Mouse (Mus musculus): ENCODE measurements around the gene Parva.
A peak's percentile ranks its signal among the peaks of the same experiment; 100 is the strongest.

The Parva gene

GRCm38 (mm10) chr7:112423438-112423837, 3.9 kb upstream of the Parva start:
- DNase-seq (ENCODE audit: low spot score in 2 of 2) = no peak

- no peak for DNase-seq (ENCODE audit: low spot score in 2 of 2)
Observed at GRCm38 (mm10) chr7:112426811-112427210, 494 bp upstream of the Parva start.

DNA sequence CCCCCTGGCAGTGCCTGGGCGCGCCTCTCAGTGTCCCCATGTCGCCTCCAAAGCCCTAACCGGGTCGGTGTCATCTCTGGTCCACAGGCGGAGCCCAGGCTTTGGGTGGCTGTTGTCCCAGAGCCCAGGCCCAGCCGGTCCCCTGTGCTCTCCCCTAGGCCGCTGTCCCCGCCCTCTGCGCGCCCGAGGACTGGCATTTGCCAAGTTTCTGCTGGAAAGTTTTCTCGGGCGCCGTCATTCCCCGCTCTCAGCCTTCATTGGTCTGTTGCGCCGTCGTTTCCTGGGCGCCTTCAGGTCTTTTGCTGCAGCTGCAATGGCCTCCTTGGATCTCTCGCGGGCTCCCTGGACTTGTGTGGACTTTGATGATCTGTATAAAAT, 842 bp downstream of the Parva start:
- DNase-seq (ENCODE audit: low spot score in 2 of 2) = peak; percentile 82 to 91

GRCm38 (mm10) chr7:112439846-112440245, 12.5 kb downstream of the Parva start:
- DNase-seq (ENCODE audit: low spot score in 2 of 2) = no peak

GRCm38 (mm10) chr7:112444152-112444984, 17.1 kb downstream of the Parva start:
- DNase-seq (ENCODE audit: low spot score in 2 of 2) = peak in 1 of 2 experiments; percentile 17

GRCm38 (mm10) chr7:112444985-112445367, 17.7 kb downstream of the Parva start:
- no peak for DNase-seq (ENCODE audit: low spot score in 2 of 2)

GRCm38 (mm10) chr7:112446498-112446897, 19.2 kb downstream of the Parva start:
- no peak for DNase-seq (ENCODE audit: low spot score in 2 of 2)

- DNase-seq (ENCODE audit: low spot score in 2 of 2) = no peak
Observed at GRCm38 (mm10) chr7:112449954-112450700, 22.8 kb downstream of the Parva start.

- DNase-seq (ENCODE audit: low spot score in 2 of 2) = no peak
Observed at GRCm38 (mm10) chr7:112452471-112452870, 25.2 kb downstream of the Parva start.

- DNase-seq (ENCODE audit: low spot score in 2 of 2) = no peak
Observed at GRCm38 (mm10) chr7:112453805-112454214, 26.5 kb downstream of the Parva start.

- DNase-seq (ENCODE audit: low spot score in 2 of 2) = no peak
Observed at GRCm38 (mm10) chr7:112454380-112454779, 27.1 kb downstream of the Parva start.

- DNase-seq (ENCODE audit: low spot score in 2 of 2) = no peak
Observed at GRCm38 (mm10) chr7:112454951-112455350, 27.6 kb downstream of the Parva start.

- DNase-seq (ENCODE audit: low spot score in 2 of 2) = no peak
Observed at GRCm38 (mm10) chr7:112455566-112456110, 28.3 kb downstream of the Parva start.

GRCm38 (mm10) chr7:112457373-112457772, 30.1 kb downstream of the Parva start:
- DNase-seq (ENCODE audit: low spot score in 2 of 2) = no peak

DNA sequence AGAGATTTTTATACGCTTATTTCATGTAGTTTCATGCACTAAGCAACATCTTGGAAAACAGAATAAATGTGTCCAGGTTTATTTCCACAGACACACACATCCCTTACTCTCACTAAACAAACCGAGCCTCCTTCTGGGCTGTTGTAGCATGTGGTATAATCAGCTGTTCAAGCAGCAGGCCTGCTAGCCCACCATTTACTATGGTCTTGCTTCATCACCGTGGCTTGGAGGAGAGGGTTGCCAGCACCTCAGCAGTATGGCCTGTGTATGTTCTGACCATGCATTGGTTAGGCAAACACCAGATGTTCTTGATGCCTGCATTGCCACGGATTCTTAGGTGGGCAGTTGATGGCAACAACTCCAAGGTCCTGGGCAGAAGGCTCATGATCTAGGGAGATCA, 30.6 kb downstream of the Parva start:
- DNase-seq (ENCODE audit: low spot score in 2 of 2) = no peak

DNA sequence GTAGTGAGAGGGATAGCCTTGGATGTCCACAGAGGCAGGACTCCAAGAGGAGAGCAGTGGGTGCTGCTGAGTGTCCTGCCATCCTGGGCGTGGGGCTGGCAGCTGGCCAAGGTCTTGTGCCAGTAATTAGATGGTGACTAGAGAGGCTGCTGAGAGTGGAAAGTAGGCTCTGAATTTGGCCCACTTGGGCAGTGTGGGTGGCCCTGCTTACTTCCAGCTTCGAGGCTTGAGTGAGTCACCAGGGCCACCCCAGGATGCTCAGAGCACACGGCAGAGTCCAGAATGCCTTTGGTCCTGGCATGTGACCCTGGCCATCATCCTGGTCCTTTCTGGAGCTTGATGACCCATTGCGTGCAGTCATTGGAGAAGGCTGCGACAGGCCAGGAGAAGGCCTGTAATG, 31.1 kb downstream of the Parva start:
- peak in 1 of 2 experiments; percentile 28 for DNase-seq (ENCODE audit: low spot score in 2 of 2)

DNA sequence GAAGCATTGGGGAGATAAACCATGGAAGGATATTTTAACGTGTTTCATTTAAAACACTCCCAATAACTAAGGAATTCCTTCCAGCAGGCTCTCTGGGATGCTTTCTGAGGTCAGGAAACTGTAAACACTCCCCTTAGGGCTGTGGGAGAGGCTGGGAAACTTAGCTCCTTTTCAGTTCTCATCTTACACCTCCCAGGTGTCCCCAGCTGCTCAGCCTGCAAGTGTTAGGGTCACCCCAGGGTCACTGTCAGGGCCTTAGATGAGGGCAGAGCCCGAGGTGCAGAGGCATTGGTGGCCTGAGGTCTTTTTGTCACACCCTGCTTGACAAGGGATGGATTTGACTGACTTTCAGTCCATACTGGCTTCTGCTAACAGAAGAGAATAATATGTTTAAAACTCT, 35.8 kb downstream of the Parva start:
- no peak for DNase-seq (ENCODE audit: low spot score in 2 of 2)

- DNase-seq (ENCODE audit: low spot score in 2 of 2) = peak in 1 of 2 experiments; percentile 49
Observed at GRCm38 (mm10) chr7:112465920-112466319, 38.6 kb downstream of the Parva start.

DNA sequence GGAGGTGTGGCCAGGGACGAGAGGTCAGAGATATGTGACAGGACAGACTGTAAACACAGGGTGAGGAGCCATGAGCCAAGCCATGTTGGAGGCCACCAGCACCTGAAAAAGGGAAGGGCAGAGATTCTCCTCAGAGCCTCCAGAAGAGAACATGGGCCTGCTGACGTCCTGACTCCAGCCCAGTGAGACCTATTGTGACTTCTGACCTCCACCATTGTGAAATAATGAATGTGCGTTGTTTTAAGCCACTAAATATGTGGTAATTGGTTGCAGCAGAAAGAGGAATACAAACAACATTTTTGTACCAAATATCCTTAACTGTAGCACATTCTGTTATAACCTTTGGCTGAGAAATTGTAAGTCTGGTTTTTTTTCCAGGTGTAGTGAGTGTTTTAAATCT, 39.5 kb downstream of the Parva start:
- no peak for DNase-seq (ENCODE audit: low spot score in 2 of 2)

DNA sequence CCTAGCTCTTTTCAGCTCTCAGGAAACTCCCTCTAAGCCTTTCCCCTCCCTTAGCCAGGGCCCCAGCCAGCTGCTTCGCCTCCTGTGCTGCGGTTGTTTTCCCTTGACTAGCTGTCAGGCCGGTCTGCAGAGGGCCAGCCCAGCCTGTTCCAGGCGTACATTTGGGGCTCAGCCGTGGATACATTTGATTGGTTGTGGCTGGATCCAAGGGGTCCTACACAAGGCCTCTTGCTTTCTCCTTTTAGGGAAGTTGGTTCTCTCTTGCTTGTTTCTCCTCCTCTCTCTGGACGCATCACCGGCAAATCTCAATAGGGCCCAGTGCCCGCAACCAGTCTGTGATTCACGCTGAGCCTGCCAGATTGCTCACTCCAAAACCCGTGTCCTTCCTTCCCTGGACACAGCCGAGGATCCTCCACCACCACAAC, 40.4 kb downstream of the Parva start:
- DNase-seq (ENCODE audit: low spot score in 2 of 2) = peak; percentile 72 to 83

DNA sequence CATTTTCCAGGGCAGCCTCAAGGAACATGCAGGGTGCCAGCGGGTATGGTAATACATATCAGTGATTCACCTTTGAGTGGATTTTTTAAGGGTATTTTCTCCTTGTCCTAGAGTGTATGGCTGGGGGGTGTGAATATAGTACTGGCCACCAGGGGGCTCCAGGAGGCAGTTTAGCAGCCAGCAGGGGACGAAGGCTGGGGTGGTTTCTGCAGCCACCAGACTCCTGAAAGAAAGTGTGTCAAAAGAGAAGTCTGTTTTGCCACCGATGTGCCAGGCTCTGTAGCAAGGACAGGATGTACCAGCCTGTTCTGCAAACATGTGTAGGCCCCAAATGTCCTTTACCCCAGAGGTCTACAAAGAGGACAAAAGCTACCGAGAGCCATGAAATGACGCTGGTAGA, 42.5 kb downstream of the Parva start:
- peak; percentile 79 to 87 for DNase-seq (ENCODE audit: low spot score in 2 of 2)

DNA sequence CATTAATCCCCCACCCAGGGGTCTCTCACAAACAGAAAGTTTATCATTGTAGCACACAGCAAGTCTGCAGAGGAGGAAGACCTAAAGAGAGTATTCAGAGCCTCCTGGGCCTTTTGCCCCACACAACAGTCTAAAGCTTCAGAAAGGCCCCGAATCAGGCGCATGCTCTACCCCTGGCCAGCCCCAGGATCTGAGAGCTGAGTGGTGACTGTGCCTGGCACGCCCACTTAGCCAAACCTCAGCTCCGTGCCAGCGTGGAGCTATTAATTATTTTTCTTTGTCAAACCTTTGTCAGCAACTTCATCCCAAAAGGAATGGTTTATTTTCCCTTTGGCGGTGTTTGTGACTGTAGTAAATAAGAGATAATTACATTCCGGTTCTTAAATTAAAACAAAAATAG, 44.0 kb downstream of the Parva start:
- DNase-seq (ENCODE audit: low spot score in 2 of 2) = peak in 1 of 2 experiments; percentile 73
